Mouse (Mus musculus) kidney, embryonic 14.5 days (tissue): Measurements from ENCODE around the gene Kndc1. TPM values are rescaled to one million over a fixed set of nuclear protein-coding genes. Genes with fewer than 3 reads are reported as not detected.

Experiments
- ATAC-seq: fragments of 200-750 bp; cut with Nextera tagmentation; 2 replicates; pipeline ENCODE4 v1.8.0; 2017; ENCODE audit warnings: moderate number of reproducible peaks, mild to moderate bottlenecking, moderate TSS enrichment, moderate library complexity; ENCODE audit not compliant: low FRiP score, low TSS enrichment
- H3K27ac ChIP-seq: fragments of 300-500 bp; sonication (generic); 2 replicates; pipeline ENCODE4 v1.5.1; 2014; ENCODE audit warnings: low read depth, mild to moderate bottlenecking, low read length, moderate library complexity, mixed read lengths
- H3K27me3 ChIP-seq: fragments of 300-500 bp; sonication (generic); 2 replicates; pipeline ENCODE4 v1.6.1; 2014; ENCODE audit warnings: mild to moderate bottlenecking, low read length; ENCODE audit not compliant: control insufficient read depth, insufficient read depth
- H3K36me3 ChIP-seq: fragments of 300-500 bp; sonication (generic); 2 replicates; pipeline ENCODE4 v1.6.1; 2014; ENCODE audit warnings: low read length, mixed read lengths; ENCODE audit not compliant: control insufficient read depth, insufficient read depth
- H3K4me1 ChIP-seq: fragments of 300-500 bp; sonication (generic); 2 replicates; pipeline ENCODE4 v1.6.1; 2014; ENCODE audit warnings: low read length, mixed read lengths; ENCODE audit not compliant: control insufficient read depth, insufficient read depth
- H3K4me2 ChIP-seq: fragments of 300-500 bp; sonication (generic); replicated peaks from 2 replicates; pipeline ENCODE4 v1.6.1; 2014; ENCODE audit warnings: low read depth, mild to moderate bottlenecking, low read length
- H3K4me3 ChIP-seq: fragments of 300-500 bp; sonication (generic); 2 replicates; pipeline ENCODE4 v1.5.1; 2014; ENCODE audit warnings: mild to moderate bottlenecking, low read length
- H3K9ac ChIP-seq: fragments of 300-500 bp; sonication (generic); 2 replicates; pipeline ENCODE4 v1.6.1; 2014; ENCODE audit warnings: low read depth, mild to moderate bottlenecking, low read length, moderate library complexity
- H3K9me3 ChIP-seq: fragments of 300-500 bp; sonication (generic); 2 replicates; pipeline ENCODE4 v1.6.1; 2016; ENCODE audit warnings: low read length; ENCODE audit not compliant: control insufficient read depth
- WGBS: fragments of 180-500 bp; shearing (Covaris S2); extraction: QIAGEN DNeasy Blood & Tissue Kit; methylation state at CpG from one replicate; pipeline ENCODE4 v1.1.7; 2014; 5-methylcytosine and 5-hydroxymethylcytosine counted together
- microRNA counts: library from miRNA; unstranded; fragments of <30 nt; microRNA quantifications from one replicate; lab custom pipeline; 2017
- microRNA-seq: library from miRNA; unstranded; fragments of <30 nt; microRNA quantifications from one replicate; pipeline ENCODE4, GENCODE M21; 2016
- polyA plus RNA-seq: library from polyadenylated mRNA; unstranded; fragments of >200 nt; fragmentation: Nextera tagmentation; extraction: Ambion mirVana; gene quantifications from 2 replicates; pipeline ENCODE4 v1.2.1, GENCODE M21; 2014

Gene Kndc1
- polyA plus RNA-seq, 1 experiment from 2014 or later: 0.18 TPM

- ATAC-seq: peak; percentile 63; the same call in 1 of the 2 replicates
- Histone ChIP-seq H3K9ac (peak overlapping the region; percentile 31; the same call in 1 of the 2 replicates), H3K27ac (no peak overlapping the region), H3K4me3 (peak overlapping the region; percentile 53), H3K4me1 (0 out of 2 replicates have a peak, but pooled peaks cover 4% of the 10 kb centered on the region), H3K36me3 (no peaks in the 10 kb centered on the region), H3K9me3 (no peaks in the 10 kb centered on the region), H3K27me3 (no peaks in the 10 kb centered on the region), H3K4me2 (peak overlapping the region; percentile 76)
- 42% methylated on average over 13 of the region's 13 CpGs for WGBS
Observed at GRCm38 (mm10) chr7:139979011-139979719, 84.7 kb downstream of the Kndc1 start.

GRCm38 (mm10) chr7:139980778-139981177, 86.3 kb downstream of the Kndc1 start:
- Histone ChIP-seq H3K4me3 (no peak overlapping the region), H3K9ac (no peak overlapping the region), H3K4me2 (no peak overlapping the region), H3K36me3 (no peaks in the 10 kb centered on the region), H3K27ac (no peak overlapping the region), H3K9me3 (no peaks in the 10 kb centered on the region), H3K4me1 (0 out of 2 replicates have a peak, but pooled peaks cover 4% of the 10 kb centered on the region), H3K27me3 (no peaks in the 10 kb centered on the region)
- WGBS: 58% methylated on average over 3 of the region's 3 CpGs
- ATAC-seq: no peak

- H3K27me3 ChIP-seq: no peaks in the 10 kb centered on the region
- H3K4me2 ChIP-seq: no peak overlapping the region
- 88% methylated on average over 11 of the region's 11 CpGs for WGBS
- H3K27ac ChIP-seq: no peak overlapping the region
- 0 out of 2 replicates have a peak, but pooled peaks cover 4% of the 10 kb centered on the region for H3K4me1 ChIP-seq
- no peaks in the 10 kb centered on the region for H3K36me3 ChIP-seq
- ATAC-seq: no peak
- no peak overlapping the region for H3K9ac ChIP-seq
- no peaks in the 10 kb centered on the region for H3K9me3 ChIP-seq
- H3K4me3 ChIP-seq: no peak overlapping the region
Observed at GRCm38 (mm10) chr7:139982058-139982457, 87.6 kb downstream of the Kndc1 start.

DNA sequence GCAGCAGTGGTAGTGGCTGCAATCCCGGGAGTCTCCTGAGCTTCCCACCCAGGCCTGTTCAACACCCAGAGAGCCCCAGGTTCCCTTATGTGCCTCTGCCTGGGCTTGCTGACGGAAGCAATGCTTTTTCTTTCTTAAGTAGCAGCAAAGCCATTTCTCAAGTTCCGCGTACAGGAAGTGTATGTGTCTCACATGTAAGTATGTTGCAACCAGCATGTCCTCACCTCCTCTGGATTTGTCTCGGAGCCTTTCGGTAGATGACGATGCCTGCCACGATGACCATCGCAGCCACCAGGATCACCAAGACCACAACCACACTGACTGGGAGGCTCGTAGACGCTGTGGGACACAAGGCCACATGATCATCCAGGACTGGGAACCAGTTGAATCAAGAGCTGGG, 90.0 kb downstream of the Kndc1 start:
- no peaks in the 10 kb centered on the region for H3K4me1 ChIP-seq
- no peaks in the 10 kb centered on the region for H3K27me3 ChIP-seq
- H3K4me3 ChIP-seq: no peak overlapping the region
- no peak for ATAC-seq
- no peak overlapping the region for H3K4me2 ChIP-seq
- H3K9me3 ChIP-seq: no peaks in the 10 kb centered on the region
- H3K9ac ChIP-seq: no peak overlapping the region
- H3K36me3 ChIP-seq: no peaks in the 10 kb centered on the region
- WGBS: 92% methylated on average over 11 of the region's 11 CpGs
- no peak overlapping the region for H3K27ac ChIP-seq

DNA sequence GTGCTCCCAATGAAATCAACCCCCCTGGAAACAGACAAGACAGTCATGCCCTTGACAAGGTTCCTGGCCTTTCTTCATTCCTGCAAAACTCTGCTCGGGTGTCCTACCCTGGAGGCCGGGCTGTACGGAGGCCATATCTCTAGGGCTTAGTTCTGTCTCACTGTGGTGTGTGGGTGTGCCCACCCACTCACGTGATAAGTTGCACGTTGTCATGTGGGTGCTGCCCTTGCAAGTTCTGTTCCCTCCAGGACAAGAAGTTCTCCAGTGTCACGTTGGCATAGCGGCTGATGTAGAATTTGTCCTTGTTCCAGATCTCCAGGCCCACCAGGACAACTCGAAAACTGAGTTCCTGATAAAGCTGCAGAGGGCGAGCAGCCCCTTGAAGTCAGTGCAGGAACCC, 93.8 kb downstream of the Kndc1 start:
- Histone ChIP-seq H3K4me3 (no peak overlapping the region), H3K9ac (no peak overlapping the region), H3K27ac (no peak overlapping the region), H3K9me3 (no peaks in the 10 kb centered on the region), H3K36me3 (no peaks in the 10 kb centered on the region), H3K4me2 (no peak overlapping the region), H3K27me3 (no peaks in the 10 kb centered on the region), H3K4me1 (no peaks in the 10 kb centered on the region)
- no peak for ATAC-seq
- 86% methylated on average over 9 of the region's 9 CpGs for WGBS

DNA sequence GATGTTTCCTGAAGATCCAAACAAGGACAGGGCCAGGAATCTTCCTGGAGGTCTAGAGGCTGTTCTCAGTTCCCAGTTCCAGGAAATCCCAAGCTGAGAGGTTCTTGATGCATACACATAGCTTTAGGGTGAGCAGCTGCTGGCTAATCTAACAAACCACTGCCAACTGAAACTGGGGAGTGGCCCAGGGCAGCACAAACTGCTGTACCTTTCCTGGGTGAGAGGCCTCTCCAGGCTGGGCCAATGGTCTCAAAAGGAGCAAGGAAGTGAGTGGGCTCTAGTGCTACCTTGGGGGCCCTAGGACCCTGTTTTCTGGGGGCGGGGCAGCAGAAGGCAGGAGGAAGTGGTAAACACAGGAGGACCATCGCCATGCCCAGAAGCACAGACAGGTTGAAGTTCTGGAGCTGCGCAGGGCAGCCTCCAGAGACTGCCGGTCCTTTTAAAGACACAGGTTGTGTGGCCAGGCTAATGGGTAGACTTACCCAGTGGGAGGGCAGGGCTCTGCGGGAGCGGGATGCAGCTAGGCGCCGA, 96.4 kb downstream of the Kndc1 start:
- Histone ChIP-seq H3K27ac (no peak overlapping the region), H3K4me1 (no peaks in the 10 kb centered on the region), H3K4me3 (no peak overlapping the region), H3K4me2 (no peak overlapping the region), H3K9ac (no peak overlapping the region), H3K27me3 (no peaks in the 10 kb centered on the region), H3K9me3 (no peaks in the 10 kb centered on the region), H3K36me3 (peaks cover 7% of the 10 kb centered on the region)
- no peak for ATAC-seq
- 75% methylated on average over 8 of the region's 8 CpGs for WGBS

MicroRNAs within 50 kb of the gene (microRNA counts, 519-probe panel; counts per million panel counts)
- microRNA mmu-miR-202-3p (lab: Ali Mortazavi, UCI): not detected
- microRNA mmu-miR-202-5p (lab: Ali Mortazavi, UCI): not detected

Small RNA genes lying within 50 kb of the gene (microRNA-seq; reads per million reads assigned to microRNA genes)
- gene Mir202: not detected
- not detected for gene Mir7062
- gene mmu-mir-7686: not detected

Other genes with a start within 250 kb of the Kndc1 start
- gene Cfap46, start 210.9 kb upstream of the Kndc1 start, polyA plus RNA-seq: 0.09 and 0.29 TPM in 2 replicates
- gene Adgra1, start 60.5 kb upstream of the Kndc1 start, polyA plus RNA-seq: 0.17 and 0.93 TPM in 2 replicates
- 0.23 TPM in 1 of 2 replicates, not detected in the other for gene Utf1, start 49.1 kb downstream of the Kndc1 start, polyA plus RNA-seq
- gene 6430531B16Rik, start 84.1 kb downstream of the Kndc1 start, polyA plus RNA-seq: 0.34 and 0.55 TPM in 2 replicates
- 0.85 and 1.6 TPM in 2 replicates for gene Adam8, start 97.9 kb downstream of the Kndc1 start, polyA plus RNA-seq
- 46.2 and 47.5 TPM in 2 replicates for gene Zfp511, start 141.7 kb downstream of the Kndc1 start, polyA plus RNA-seq
- 40.6 and 62.9 TPM in 2 replicates for gene Tubgcp2, start 142.0 kb downstream of the Kndc1 start, polyA plus RNA-seq
- not detected in 2 replicates for gene Msx3, start 154.4 kb downstream of the Kndc1 start, polyA plus RNA-seq
- gene Caly, start 187.9 kb downstream of the Kndc1 start, polyA plus RNA-seq: 0.91 TPM in 2 replicates
- gene Prap1, start 198.7 kb downstream of the Kndc1 start, polyA plus RNA-seq: 0.38 TPM in 1 of 2 replicates, not detected in the other
- 32.4 and 36.2 TPM in 2 replicates for gene Fuom, start 207.7 kb downstream of the Kndc1 start, polyA plus RNA-seq
- gene Paox, start 221.1 kb downstream of the Kndc1 start, polyA plus RNA-seq: 20.7 and 24.8 TPM in 2 replicates
- gene Echs1, start 221.8 kb downstream of the Kndc1 start, polyA plus RNA-seq: 186 and 199 TPM in 2 replicates
- 25.9 and 30.8 TPM in 2 replicates for gene Mtg1, start 242.9 kb downstream of the Kndc1 start, polyA plus RNA-seq